Mouse (Mus musculus): ENCODE results near the gene Epb41.

- TF ChIP-seq EP300 (IDR thresholded peaks at IDR 0.05; ENCODE audit: insufficient read depth, low read depth, low read length) (no peak), CTCF (IDR thresholded peaks at IDR 0.05; ENCODE audit: low read depth, low read length) (no peak)
These were observed 24.4 kb upstream of the Epb41 start for GRCm38 (mm10) chr4:132099548-132099947.
